Mouse (Mus musculus) E14TG2a.4 (cell line): ENCODE results near the gene Dennd5b.

Source experiments
- H3K27me3 ChIP-seq: 2 replicates; pipeline ENCODE4 v1.6.1; 2014; ENCODE audit warnings: low read length, control low read depth; ENCODE audit not compliant: insufficient read depth
- H3K36me3 ChIP-seq: 2 replicates; pipeline ENCODE4 v1.6.1; 2014; ENCODE audit warnings: low read length, control low read depth; ENCODE audit not compliant: insufficient read depth
- H3K4me1 ChIP-seq: replicated peaks from 2 replicates; pipeline ENCODE4 v1.6.1; 2014; ENCODE audit warnings: low read depth, low read length, control low read depth
- H3K4me3 ChIP-seq: replicated peaks from 2 replicates; pipeline ENCODE4 v1.5.1; 2014; ENCODE audit warnings: mild to moderate bottlenecking, low read length
- H3K9me3 ChIP-seq: 2 replicates; pipeline ENCODE4 v1.6.1; 2014; ENCODE audit warnings: low read length, control low read depth
- CTCF ChIP-seq: conservative IDR thresholded peaks from 2 replicates; pipeline ENCODE4 v1.5.1; 2014; ENCODE audit warnings: low read length
- NANOG ChIP-seq: IDR thresholded peaks from 2 replicates; pipeline ENCODE4 v1.6.1; 2014; ENCODE audit warnings: borderline replicate concordance, low read length, mixed read lengths
- POU5F1 ChIP-seq: IDR thresholded peaks from 2 replicates; pipeline ENCODE4 v1.6.1; 2014; ENCODE audit warnings: low read length, borderline replicate concordance

Gene Dennd5b

DNA sequence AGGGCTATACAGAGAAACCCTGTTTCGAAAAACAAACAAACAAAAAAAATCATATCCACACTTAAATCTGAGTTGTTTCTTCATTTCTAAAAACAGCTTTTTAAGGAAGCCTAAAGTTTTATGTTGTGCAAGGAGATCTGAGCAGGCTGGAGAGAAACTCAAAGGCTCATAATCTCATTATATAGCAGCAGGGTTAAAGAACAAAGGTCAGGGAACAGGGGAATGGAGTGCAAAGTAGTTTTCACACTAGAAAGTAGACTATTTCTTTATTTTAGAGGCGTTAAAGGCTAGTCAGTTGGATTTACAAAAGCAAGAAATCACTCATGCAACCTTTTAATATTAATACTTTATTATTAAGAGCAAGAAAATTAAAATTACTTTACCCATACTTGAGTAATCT, 5.2 kb downstream of the Dennd5b start:
- no peaks in the 10 kb centered on the region for H3K36me3 ChIP-seq
- H3K4me3 ChIP-seq: no peak overlapping the region
- no peak for TF ChIP-seq NANOG
- no peak for TF ChIP-seq POU5F1
- no peak for TF ChIP-seq CTCF
- no peaks in the 10 kb centered on the region for H3K9me3 ChIP-seq
- peaks cover 20% of the 10 kb centered on the region for H3K27me3 ChIP-seq
- no peaks in the 10 kb centered on the region; the same call in 1 of the 2 replicates for H3K4me1 ChIP-seq

DNA sequence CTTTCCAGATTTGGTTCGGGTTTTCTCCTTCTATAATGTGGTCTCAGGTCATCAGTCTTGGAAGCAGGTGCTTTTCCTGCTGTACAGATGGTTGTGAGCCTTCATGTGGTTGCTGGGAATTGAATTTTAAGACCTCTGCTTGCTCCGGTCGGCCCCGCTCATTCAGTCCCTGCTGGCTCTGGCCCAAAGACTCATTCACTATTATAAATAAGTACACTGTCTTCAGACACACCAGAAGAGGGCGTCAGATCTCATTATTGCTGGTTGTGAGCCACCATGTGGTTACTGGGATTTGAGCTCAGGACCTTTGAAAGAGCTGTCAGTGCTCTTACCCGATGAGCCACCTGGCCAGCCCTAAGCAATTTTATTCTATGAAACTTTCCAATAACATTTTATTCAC, 6.1 kb downstream of the Dennd5b start:
- no peaks in the 10 kb centered on the region; the same call in 1 of the 2 replicates for H3K4me1 ChIP-seq
- TF ChIP-seq CTCF (no peak; the same call in 1 of the 2 replicates), NANOG (no peak), POU5F1 (no peak)
- H3K9me3 ChIP-seq: no peaks in the 10 kb centered on the region
- H3K27me3 ChIP-seq: peaks cover 11% of the 10 kb centered on the region
- no peak overlapping the region for H3K4me3 ChIP-seq
- no peaks in the 10 kb centered on the region for H3K36me3 ChIP-seq

DNA sequence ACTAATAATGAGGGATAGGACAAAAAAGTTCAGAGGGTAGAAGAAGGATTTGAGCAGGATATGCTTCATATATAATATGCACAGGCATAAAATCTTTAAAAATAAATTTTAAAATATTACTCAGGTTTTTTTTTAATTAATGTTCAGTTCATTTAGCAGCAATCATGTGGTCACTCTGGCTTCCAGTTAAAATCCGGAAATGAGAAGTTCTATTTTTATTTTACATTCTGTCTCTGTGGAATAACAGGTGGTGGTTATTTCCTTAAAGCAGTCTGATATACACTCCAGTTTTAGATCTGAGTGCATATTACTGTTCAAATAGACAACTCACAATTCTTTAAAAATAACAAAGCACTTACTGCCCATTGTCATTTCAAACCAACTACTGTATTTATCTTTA, 6.9 kb downstream of the Dennd5b start:
- Histone ChIP-seq H3K27me3 (peaks cover 8% of the 10 kb centered on the region), H3K9me3 (no peaks in the 10 kb centered on the region), H3K4me1 (no peaks in the 10 kb centered on the region), H3K4me3 (no peak overlapping the region), H3K36me3 (no peaks in the 10 kb centered on the region)
- no peak for TF ChIP-seq NANOG

DNA sequence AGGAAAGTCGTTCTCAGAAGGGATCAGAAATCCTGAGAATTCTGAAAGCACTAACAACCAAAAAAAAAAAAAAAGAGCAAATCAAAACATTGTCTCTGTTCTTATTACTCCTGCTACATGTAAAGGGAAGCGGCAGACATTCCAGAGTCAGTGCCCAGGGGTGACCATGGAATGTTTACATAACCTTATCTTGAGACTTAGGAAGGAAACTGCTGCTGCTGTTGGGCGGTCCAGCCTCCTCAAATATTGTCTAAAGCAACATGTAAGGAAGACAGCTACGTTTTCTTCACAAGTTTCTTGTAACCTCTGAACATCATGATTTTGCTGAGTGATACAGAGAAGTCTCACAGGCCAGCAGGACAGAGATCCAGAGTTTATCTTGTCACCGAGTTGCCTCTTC, 8.0 kb downstream of the Dennd5b start:
- TF ChIP-seq CTCF (no peak), NANOG (no peak), POU5F1 (no peak)
- Histone ChIP-seq H3K27me3 (no peaks in the 10 kb centered on the region), H3K4me3 (no peak overlapping the region), H3K36me3 (no peaks in the 10 kb centered on the region), H3K9me3 (no peaks in the 10 kb centered on the region), H3K4me1 (no peaks in the 10 kb centered on the region)

DNA sequence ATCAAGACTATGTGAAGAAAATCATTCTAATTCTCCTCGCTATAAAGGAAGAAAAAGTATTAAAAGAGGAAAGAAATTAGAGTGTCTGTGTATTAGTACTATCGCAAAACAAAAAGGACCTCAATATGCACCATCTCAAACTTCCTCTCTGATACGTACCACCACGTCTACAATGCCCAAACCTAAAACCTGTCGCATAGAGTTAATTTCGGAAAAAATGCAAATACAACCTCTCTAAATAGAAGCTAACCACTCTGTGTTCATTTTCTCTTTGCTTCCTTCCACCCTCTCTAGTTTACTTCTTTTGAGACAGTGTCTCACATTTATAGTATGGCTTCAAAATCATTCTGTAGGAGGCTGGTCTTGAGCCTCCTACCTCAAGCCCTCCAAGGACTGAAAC, 9.1 kb downstream of the Dennd5b start:
- no peak for TF ChIP-seq NANOG
- no peak for TF ChIP-seq POU5F1
- no peak for TF ChIP-seq CTCF
- H3K27me3 ChIP-seq: no peaks in the 10 kb centered on the region
- H3K9me3 ChIP-seq: no peaks in the 10 kb centered on the region
- H3K36me3 ChIP-seq: no peaks in the 10 kb centered on the region
- H3K4me3 ChIP-seq: no peak overlapping the region
- H3K4me1 ChIP-seq: no peaks in the 10 kb centered on the region

DNA sequence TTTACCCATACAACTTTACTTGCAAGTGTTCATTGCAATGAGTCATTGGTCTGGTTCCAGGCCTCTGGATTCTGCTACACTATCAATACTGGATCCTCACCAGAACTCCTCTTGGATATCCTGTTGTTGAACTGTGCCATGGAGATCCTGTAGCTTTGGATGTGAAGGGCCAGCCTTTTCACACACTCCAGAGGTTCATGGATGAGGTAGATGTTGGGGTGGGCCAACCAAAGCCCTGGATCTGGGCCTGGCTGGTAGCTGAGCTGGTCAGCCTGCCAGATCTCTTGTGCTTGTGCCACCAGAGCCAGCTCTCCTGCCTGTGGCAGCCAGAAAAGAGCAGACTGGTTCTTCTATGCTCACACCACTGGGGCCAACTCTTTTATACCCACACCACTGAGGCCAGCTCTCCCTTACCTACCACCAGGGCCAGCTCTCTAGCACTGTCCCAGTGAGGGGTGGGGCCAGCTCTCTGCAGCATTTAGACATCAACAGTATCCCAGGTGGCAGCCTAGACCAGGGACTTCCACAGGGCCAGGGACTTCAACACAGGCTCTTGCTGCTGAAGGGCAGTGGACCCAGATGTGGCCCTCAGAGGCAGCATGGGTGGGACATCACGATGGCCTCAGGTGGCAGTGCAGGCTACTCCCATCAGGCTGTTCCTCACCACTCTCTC, 24.2 kb downstream of the Dennd5b start:
- Histone ChIP-seq H3K4me3 (no peak overlapping the region), H3K36me3 (no peaks in the 10 kb centered on the region), H3K4me1 (peaks cover 5% of the 10 kb centered on the region), H3K9me3 (no peaks in the 10 kb centered on the region), H3K27me3 (no peaks in the 10 kb centered on the region)
- TF ChIP-seq POU5F1 (no peak), CTCF (no peak), NANOG (no peak)

DNA sequence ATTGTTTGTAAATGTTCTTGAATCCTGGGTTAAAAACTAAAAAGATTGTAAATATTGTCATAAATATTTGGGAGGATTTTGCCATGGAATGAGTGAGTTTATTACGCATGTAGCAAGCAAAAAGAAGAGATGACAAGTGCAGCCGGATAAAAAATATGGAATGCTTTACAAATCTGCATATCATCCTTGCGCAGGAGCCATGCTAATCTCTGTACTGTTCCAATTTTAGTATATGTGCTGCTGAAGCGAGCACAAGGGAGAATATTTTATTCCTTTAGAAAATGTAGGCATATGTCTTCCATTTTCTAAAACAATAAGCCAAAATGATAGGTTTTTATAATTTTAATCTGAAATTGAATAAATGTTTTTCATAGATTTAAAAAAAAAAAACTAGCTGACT, 27.6 kb downstream of the Dennd5b start:
- TF ChIP-seq NANOG (no peak), POU5F1 (no peak), CTCF (no peak)
- peaks cover 24% of the 10 kb centered on the region for H3K4me1 ChIP-seq
- H3K4me3 ChIP-seq: no peak overlapping the region
- no peaks in the 10 kb centered on the region for H3K9me3 ChIP-seq
- H3K36me3 ChIP-seq: no peaks in the 10 kb centered on the region
- no peaks in the 10 kb centered on the region for H3K27me3 ChIP-seq

DNA sequence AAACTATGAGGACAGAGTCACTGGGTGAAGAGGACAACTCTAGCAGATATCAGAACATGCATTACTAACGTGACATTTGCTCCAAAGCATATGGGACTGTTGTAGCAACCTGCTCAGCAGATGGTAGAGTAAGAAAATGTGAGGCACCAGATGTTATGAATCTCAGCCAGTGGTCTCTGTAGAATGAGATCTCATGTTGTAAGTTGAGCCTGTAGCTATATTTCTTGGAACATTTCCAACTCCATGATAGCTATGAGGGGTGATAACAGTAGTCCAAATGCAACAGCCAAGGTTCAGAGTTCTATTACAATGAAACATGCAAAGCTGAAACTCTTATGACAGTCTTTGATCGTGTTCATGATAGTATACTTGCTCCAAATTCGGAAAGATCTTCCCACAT, 28.6 kb downstream of the Dennd5b start:
- no peaks in the 10 kb centered on the region for H3K27me3 ChIP-seq
- peaks cover 32% of the 10 kb centered on the region for H3K4me1 ChIP-seq
- TF ChIP-seq NANOG (no peak), CTCF (no peak), POU5F1 (no peak)
- no peaks in the 10 kb centered on the region for H3K36me3 ChIP-seq
- no peaks in the 10 kb centered on the region for H3K9me3 ChIP-seq
- no peak overlapping the region for H3K4me3 ChIP-seq

DNA sequence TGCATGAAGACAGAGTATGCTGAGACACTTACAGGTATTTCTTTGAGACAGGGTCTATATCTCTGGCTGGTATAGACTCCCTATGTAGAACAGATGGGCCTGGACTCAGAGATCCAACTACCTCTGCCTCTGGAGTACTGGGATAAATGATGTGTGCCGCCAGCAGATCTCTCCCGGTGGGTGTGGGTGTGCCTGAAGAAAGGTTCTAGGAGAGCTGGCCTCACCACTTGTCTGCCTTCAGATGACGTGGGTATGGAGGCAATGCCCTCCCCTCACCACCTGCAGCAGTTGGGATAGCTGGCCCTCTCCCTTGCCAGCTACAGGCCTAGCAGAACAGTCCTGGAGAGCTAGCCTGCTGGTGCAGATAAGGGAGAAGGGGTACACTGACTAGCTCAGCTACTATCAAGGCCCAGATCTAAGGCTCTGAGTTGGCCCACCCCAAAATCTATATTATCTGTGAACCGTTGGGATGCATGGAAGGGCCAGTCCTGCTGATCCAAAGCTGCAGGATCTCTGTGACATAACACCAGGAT, 30.8 kb downstream of the Dennd5b start:
- H3K27me3 ChIP-seq: no peaks in the 10 kb centered on the region
- no peak for TF ChIP-seq NANOG
- no peak for TF ChIP-seq CTCF
- no peak for TF ChIP-seq POU5F1

More for the DNA sequence above, 30.8 kb downstream of the Dennd5b start:
- no peak overlapping the region for H3K4me3 ChIP-seq
- H3K9me3 ChIP-seq: no peaks in the 10 kb centered on the region
- H3K4me1 ChIP-seq: peaks cover 32% of the 10 kb centered on the region
- H3K36me3 ChIP-seq: no peaks in the 10 kb centered on the region
